Mouse (Mus musculus) small intestine, adult 2 months (tissue): ENCODE measurements around the gene Fchsd2.

Source experiments
- CTCF ChIP-seq: fragments of 200-500 bp; IDR thresholded peaks from 2 replicates; pipeline ENCODE4 v1.5.1; 2012; ENCODE audit warnings: low read depth, mild to moderate bottlenecking, control low read depth, inconsistent platforms, low read length, moderate library complexity, mixed read lengths; ENCODE audit not compliant: insufficient replicate concordance, insufficient read length; ENCODE audit errors: extremely low read depth
- POLR2A ChIP-seq: fragments of 200-500 bp; IDR thresholded peaks from 2 replicates; pipeline ENCODE4 v1.6.1; 2012; ENCODE audit warnings: low read depth, mild to moderate bottlenecking, control low read depth, inconsistent platforms, low read length, moderate library complexity

DNA sequence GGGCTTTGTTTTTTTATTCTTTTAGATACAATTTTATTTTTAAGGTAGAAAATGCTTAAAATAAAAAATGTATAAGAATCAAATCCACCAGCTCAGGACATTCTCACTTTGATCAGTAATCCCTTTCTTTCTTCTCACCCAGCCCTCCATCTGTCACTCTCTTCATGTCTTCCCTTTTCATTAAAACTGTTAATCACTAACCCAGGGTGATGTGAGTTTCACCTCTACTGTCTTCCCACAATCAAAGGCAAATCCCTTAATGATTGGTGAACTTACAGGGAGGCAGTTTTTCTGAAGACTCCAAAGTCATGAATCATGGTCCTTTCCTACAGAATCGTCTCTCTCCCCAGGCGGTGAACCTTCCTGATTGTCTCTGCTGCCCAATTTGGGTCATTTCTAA is 124.1 kb downstream of the Fchsd2 start:
- TF ChIP-seq POLR2A = no peak
- TF ChIP-seq CTCF = no peak
